ENCODE assay signal across 17 mouse cellular contexts in genomic region chr1:43173283-43174226, GRCm38 (mm10). TPM values are rescaled to one million over a fixed set of nuclear protein-coding genes. Genes with fewer than 3 reads are reported as not detected.
DNase-seq lines count a peak whose midpoint lies in the region; ATAC-seq and TF ChIP-seq lines count a peak whose summit lies in the region.
"Had no signal": no experiment of that assay in that cellular context is flagged by ENCODE, and none has a peak within 500 bp of the region (broad histone marks: within the 10 kb centered on the region; RNA-seq: fewer than 3 reads in every experiment).

No protein-coding gene starts in this region.

- no peak for TF ChIP-seq CTCF in kidney, postnatal 0 days (IDR thresholded peaks at IDR 0.05; ENCODE audit: low read depth)

- no peaks in the 10 kb centered on the region for H3K9me3 ChIP-seq in heart, embryonic 12.5 days (replicated peaks)
- no peaks in the 10 kb centered on the region for H3K9me3 ChIP-seq in kidney, postnatal 0 days (replicated peaks; ENCODE audit: low read length)
- H3K9me3 ChIP-seq: limb, embryonic 13.5 days had no signal

- no peak overlapping the region for H3K4me3 ChIP-seq in heart, embryonic 12.5 days
- H3K4me3 ChIP-seq in kidney, postnatal 0 days (replicated peaks; ENCODE audit: low read depth, low read length), result no peak overlapping the region
- H3K4me3 ChIP-seq: erythroblast, embryonic 14.5 days; limb, embryonic 13.5 days had no signal

- 0 out of 2 replicates have a peak, but pooled peaks have one; percentile 50 for ATAC-seq in heart, embryonic 12.5 days (ENCODE audit: insufficient number of reproducible peaks, low FRiP score)
- ATAC-seq in kidney, postnatal 0 days (replicated peaks; ENCODE audit: low FRiP score, low read depth), result no peak; the same call in 1 of the 2 replicates
- no peak for ATAC-seq in cerebellum, adult (ENCODE audit: insufficient number of reproducible peaks, low FRiP score, low TSS enrichment)
- ATAC-seq: forebrain, postnatal 0 days had no signal

- H3K4me2 ChIP-seq in heart, embryonic 12.5 days, result no peak overlapping the region
- no peak overlapping the region for H3K4me2 ChIP-seq in kidney, postnatal 0 days (ENCODE audit: low read length)
- H3K4me2 ChIP-seq: limb, embryonic 13.5 days; midbrain, embryonic 11.5 days had no signal

- WGBS in heart, embryonic 12.5 days, result 56% methylated on average over 7 of the region's 7 CpGs
- 49% methylated on average over 7 of the region's 7 CpGs for WGBS in kidney, postnatal 0 days

- no peak for DNase-seq in heart, adult 8-10 months (ENCODE audit: low spot score)
- DNase-seq in kidney, postnatal 0 days (ENCODE audit: low spot score), result peak; percentile 81
- no peak for DNase-seq in kidney, adult 11 months
- DNase-seq in fibroblast of lung, adult 2 months (ENCODE audit: low read depth), result peak; percentile 71
- DNase-seq in heart, postnatal 4 days, result peak; percentile 47
- DNase-seq: adrenal gland, postnatal 14 days; cerebellum, adult 9-11 months; embryo, embryonic 11 days; forebrain, postnatal 0 days; kidney, adult 9 months; lung, postnatal 4 days had no signal

- no peak overlapping the region for H3K9ac ChIP-seq in heart, embryonic 12.5 days
- H3K9ac ChIP-seq in kidney, postnatal 0 days (ENCODE audit: low read depth, low read length), result no peak overlapping the region
- H3K9ac ChIP-seq: forebrain, postnatal 0 days; limb, embryonic 13.5 days had no signal

- H3K27me3 ChIP-seq in heart, embryonic 12.5 days (replicated peaks), result no peaks in the 10 kb centered on the region
- H3K27me3 ChIP-seq in kidney, postnatal 0 days (ENCODE audit: insufficient read depth, low read length), result no peaks in the 10 kb centered on the region
- H3K27me3 ChIP-seq: limb, embryonic 13.5 days had no signal

- H3K36me3 ChIP-seq in heart, embryonic 12.5 days, result no peaks in the 10 kb centered on the region
- H3K36me3 ChIP-seq in kidney, postnatal 0 days (ENCODE audit: insufficient read depth, low read length), result no peaks in the 10 kb centered on the region
- H3K36me3 ChIP-seq: limb, embryonic 13.5 days had no signal

- peaks cover 50% of the 10 kb centered on the region for H3K4me1 ChIP-seq in heart, embryonic 12.5 days (replicated peaks)
- H3K4me1 ChIP-seq in kidney, postnatal 0 days (replicated peaks; ENCODE audit: insufficient read depth, low read length), result peaks cover 8% of the 10 kb centered on the region

- peak overlapping the region; percentile 50 for H3K27ac ChIP-seq in heart, embryonic 12.5 days (ENCODE audit: poor library complexity, severe bottlenecking)
- no peak overlapping the region for H3K27ac ChIP-seq in kidney, postnatal 0 days
- H3K27ac ChIP-seq: limb, embryonic 13.5 days; stomach, postnatal 0 days had no signal

RNA-seq across cellular contexts. Expression of gene Fhl2, which starts 23.2 kb away (rescaled TPM):
- 203 and 205 TPM in 2 replicates for polyA plus RNA-seq in heart, embryonic 12.5 days (2016; fragmentation: Nextera tagmentation; extraction: Ambion mirVana)
- total RNA-seq in heart, adult 8-10 months (2022), result 1,000 to 10,000 TPM; 1,741 to 2,078 (median 1,948) TPM
- 135 and 145 TPM in 2 replicates for polyA plus RNA-seq in kidney, postnatal 0 days (2015; fragmentation: Nextera tagmentation; extraction: Ambion mirVana)
- total RNA-seq in heart, postnatal 4 days (2021), result 1,000 to 10,000 TPM; 1,103 to 1,257 TPM
- polyA plus RNA-seq: erythroblast, embryonic 14.5 days had no signal

Comparison
In these comparisons a context has a peak if more than half of its experiments do, and no peak if none do; other contexts are left out.
1. DNase-seq: peak in kidney, postnatal 0 days (single experiment), fibroblast of lung, adult 2 months (single experiment) and heart, postnatal 4 days (single experiment); none in heart, adult 8-10 months (single experiment) and kidney, adult 11 months (single experiment).